Mouse (Mus musculus) v-Abl transformed pro-B cells (cell line): ENCODE results near the gene Syt8.

Experiments
- in situ Hi-C, 2 experiments: fragments of 400-800 bp; cut with MboI; formaldehyde crosslinking; loops; one replicate each; pipeline ENCODE4 v1.15.1; 2025; ENCODE audit not compliant: unreplicated experiment in 2 of 2

Gene Syt8

DNA sequence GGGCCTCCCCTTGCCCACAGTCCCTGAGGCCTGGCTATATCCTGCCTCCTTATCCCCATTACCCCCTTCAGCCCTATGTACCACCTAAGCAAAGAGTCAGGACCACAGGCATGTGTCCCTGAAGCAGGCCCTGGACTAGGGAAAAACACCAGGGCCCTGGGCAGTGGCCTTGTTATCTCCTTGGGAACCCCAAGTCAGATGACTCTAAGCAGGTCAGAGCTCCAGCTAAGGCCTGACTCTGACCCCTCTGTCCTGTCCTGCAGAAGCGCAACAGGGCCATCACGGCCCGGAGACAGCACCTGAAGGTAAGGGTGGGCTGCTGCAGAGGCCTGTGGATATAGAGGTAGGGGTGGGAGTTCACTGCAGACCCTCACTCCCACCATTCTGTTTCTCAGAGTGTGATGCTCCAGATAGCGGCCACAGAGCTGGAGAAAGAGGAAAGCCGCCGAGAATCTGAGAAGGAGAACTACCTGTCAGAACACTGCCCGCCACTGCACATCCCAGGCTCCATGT lies 8.3 kb downstream of the Syt8 start:
- in situ Hi-C loops: loop anchor here (5.0 kb wide), 3 partner anchors 54 to 139 kb away; partner anchors contain the start of gene Tnnt3 (in 2 of the 2)

- in situ Hi-C loops: loop anchor here (5.0 kb wide), 3 partner anchors 54 to 139 kb away; partner anchors contain the start of gene Tnnt3 (in 2 of the 2)
Measured at GRCm38 (mm10) chr7:142443474-142443873, 8.8 kb downstream of the Syt8 start.

DNA sequence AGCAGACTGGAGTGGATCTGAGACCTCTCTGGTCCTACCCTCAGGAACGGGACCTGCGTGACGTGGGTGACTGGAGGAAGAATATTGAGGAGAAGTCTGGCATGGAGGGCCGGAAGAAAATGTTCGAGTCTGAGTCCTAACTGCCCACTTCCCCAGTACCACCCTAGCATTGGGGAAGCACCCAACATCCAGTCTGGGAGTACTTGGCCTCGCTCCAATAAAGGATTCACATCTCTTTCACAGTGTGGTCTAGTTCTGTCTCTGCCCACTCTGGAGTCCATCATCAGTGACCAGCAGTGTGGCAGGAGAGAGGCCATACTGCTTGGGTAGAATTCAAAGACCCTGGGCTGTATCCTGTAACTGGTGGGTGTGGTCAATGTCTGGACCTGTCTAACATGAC lies 9.5 kb downstream of the Syt8 start:
- in situ Hi-C loops: loop anchor here (5.0 kb wide), 3 partner anchors 53 to 138 kb away; partner anchors contain the start of gene Tnnt3 (in 2 of the 2)

GRCm38 (mm10) chr7:142445324-142445723 lies 10.7 kb downstream of the Syt8 start:
- in situ Hi-C loops: loop anchor here in 1 of 2 experiments (5.0 kb wide), 1 partner anchor 87 kb away; the partner anchor contains the start of gene Mrpl23

- in situ Hi-C loops: loop anchor here in 1 of 2 experiments (5.0 kb wide), 1 partner anchor 86 kb away; the partner anchor contains the start of gene Mrpl23
Measured at GRCm38 (mm10) chr7:142446264-142446663, 11.6 kb downstream of the Syt8 start.

DNA sequence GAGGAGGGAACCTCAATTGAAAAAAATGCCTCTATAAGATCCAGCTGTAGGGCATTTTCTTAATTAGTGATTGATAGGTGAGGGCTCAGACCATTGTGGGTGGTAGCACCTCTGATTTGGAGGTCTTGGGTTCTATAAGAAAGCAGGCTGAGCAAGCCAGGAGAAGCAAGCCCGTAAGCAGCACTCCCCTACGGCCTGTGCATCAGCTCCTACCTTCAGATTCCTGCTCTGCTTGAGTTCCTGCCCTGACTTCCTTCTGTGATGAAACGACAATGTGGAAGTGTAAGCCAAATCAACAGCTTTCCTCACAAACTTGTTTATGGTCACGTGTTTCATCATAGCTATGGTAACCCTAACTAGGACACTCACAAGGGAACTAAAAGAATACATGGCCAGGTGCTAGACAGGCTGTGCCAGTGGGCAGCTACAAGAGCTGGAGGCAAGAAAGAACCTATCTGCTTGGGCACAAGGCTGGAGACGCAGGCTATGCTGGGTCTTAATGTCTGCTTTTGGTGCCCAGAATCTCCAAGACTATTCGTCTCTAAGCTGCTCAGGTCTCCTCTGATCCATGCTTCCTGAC lies 14.5 kb downstream of the Syt8 start:
- in situ Hi-C loops: loop anchor here in 1 of 2 experiments (5.0 kb wide), 1 partner anchor 83 kb away; the partner anchor contains the start of gene Mrpl23

DNA sequence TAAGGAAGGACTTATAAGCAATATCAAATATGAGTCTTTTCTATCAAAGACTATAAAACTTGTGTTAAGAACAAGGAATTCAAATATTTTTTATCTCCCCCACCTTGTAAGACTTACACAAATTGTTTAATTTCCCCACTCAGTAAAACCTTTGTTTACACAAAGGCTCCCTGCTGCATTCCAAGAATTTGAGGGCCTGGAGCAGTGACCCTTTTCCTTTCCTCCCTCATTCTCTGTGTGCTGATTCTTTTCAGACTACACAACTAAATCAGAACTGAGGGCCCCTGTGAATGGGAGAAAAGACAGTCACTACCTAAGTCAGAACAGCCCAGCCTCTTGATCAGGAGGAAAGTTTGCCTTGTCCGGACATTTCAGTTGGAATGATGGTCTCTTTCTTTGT lies 20.1 kb downstream of the Syt8 start:
- in situ Hi-C loops: no loop called here

DNA sequence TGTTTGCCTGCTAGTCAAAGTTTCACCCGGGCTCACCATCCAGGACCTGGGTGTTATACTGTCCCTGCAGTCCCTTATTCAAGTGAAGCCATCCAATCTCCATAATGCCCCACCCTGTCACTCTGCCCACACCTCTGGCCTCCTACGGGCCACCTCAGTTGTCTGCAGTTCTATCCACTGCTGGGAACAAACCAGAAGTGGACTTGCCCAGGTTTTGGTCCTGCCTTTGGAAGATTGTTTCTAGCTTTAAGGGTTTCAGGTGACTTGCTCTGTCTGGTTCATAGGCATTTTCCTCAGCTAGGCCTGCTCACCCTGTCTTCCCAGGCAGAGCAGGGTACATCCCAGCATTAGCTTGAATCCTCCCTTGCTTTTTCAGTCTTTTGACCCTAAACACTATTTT lies 20.6 kb downstream of the Syt8 start:
- in situ Hi-C loops: no loop called here

- in situ Hi-C loops: no loop called here
Measured at GRCm38 (mm10) chr7:142456806-142457205, 22.2 kb downstream of the Syt8 start.

DNA sequence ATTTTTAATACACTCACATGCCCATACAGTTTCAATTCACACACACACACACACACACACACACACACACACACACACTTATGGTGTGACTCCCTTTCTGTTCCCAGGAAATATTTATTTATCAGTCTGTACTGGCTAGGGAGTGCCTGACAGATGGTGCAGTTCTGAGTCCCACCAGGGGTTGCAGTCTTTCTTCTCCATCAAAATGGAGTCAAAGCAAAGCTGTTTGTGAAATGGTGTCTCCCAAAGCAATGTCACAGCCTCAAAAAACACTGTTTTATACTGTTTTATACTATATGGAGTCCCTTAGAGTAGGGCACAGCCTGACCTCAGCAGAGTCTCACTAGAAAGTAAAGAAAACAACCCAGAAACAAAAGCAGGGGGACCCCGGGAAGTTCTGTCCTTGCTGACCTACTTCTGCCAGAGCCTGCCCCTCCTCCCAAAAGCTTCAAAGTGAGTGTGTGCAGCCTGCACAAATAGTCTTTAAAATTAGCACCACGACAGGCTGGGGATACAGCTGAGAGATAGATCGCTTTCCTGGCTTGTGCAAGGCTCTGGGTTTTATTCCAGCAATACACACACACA lies 22.7 kb downstream of the Syt8 start:
- in situ Hi-C loops: no loop called here

DNA sequence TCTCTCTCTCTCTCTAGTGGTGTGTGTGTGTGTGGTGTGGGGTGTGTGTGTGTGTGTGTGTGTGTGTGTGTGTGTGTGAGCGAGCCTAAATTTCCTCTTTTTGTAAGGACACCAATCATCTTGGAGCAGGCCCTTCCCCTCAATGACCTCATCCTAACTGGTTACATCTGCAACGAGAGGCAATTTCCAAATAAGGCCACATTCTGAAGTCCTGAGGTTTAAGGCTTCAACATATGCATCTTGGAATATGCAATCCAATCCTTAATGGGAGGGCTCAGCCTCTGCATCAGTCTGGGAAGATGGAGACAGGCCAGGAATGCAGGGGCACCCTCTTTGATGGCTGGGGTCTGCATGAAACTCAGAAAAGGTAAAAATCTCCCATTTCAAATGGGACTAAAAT lies 23.4 kb downstream of the Syt8 start:
- in situ Hi-C loops: no loop called here

- in situ Hi-C loops: no loop called here
Measured at GRCm38 (mm10) chr7:142458676-142459298, 24.1 kb downstream of the Syt8 start.

DNA sequence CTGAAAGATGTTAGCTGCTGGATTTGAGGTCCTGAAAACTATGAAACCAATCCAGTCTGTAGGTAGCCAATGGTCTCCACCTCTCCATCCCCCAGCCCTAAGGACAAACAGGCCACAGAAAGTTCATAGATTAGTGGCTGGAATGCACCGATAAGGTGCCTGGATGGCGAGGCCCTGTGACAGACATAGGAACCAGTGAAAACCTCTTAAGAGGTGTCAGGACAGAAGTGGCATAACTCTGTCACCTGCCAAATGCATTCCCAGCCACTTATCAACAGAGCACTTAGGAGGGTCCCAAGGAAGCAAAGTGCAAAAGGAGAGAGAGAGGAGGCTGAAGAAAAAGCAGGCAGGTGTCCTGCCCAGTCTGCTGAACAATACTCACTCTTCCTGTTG lies 24.6 kb downstream of the Syt8 start:
- in situ Hi-C loops: no loop called here

DNA sequence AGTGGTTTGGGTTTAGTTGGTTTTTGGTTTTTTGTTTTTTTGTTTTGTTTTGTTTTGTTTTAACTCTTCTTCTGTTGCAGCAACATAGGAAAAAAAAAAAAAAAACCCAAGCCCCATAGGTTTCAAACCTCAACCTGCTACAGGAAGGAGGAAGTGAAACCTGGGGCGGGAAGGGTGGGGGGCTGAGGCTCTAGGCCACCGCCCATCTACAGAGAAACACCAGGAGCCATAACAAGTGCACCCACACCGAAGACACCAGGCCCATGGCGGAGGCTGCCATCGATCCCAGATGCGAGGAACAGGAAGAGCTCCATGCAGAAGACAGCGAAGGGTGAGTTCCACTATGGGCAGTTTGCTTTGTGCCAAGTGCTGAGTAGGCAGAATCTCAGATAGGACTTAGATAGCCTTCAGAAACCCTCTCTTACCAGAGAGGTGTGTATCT lies 26.0 kb downstream of the Syt8 start, which contains the start of gene Lsp1:
Lsp1 (plus strand) TSS at position 174 of the 442 bp plus-strand sequence.
- in situ Hi-C loops: no loop called here

DNA sequence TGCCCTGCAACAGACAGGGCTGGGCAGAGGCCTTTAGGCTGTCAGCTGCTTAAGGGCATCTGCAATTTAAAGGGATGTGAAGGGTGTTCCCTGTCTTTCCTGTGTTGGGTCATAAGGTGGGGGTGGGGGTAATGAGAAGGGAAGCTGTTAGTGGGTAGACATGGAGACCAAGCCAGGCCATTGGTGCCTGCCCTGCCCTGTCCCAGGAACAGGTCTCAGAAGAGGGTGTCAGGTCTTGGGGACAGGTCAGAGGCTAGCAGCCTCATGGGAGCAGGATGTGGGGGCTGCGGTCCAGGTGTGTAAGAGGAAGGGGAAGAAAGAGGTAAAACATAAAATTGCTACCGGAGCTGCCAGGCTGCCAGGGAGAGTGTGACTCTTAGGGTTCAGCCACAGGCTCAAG lies 26.8 kb downstream of the Syt8 start:
- in situ Hi-C loops: no loop called here

DNA sequence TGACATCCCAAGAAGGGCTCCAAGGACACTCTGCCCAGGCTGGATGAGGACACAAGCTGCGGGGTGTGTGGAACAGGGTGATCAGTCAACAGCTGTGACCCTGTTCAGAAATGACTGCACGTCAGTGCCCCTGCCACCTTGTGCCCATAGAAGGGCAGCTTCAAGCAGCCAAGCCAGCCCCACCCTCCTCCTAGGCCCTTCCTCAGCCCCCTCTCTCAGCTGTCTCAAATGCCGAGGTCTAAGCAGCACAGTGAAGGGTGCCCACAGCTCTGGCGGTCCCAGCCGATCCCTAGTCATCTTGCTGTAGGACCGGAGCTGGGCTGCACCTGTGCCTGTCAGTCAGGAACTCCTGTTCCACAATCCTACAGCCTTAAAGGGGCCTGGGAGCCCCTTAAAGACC lies 27.5 kb downstream of the Syt8 start:
- in situ Hi-C loops: no loop called here

DNA sequence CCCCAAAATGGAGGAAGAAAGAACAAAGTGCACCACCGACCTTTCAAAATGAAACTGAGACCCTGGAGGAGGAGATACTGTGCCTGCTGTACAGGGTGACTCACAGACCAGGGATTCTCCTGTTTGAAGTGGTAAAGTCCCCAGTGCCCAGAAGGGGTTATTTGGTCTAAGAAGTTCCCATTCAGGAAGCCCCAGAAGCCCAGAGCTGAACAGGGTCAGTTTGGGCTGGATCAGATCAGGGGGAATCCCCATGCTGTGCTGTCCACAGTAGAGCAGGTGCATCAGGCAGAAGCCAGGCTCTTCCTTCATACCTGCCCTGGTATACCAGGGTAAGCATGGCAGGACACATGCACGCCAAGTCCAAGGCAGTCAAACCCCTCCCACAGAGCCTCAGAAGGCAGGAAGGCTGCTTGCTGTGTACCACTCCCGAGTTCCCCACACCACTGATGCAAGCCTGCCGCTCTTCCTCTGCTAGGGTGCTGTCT lies 28.0 kb downstream of the Syt8 start:
- in situ Hi-C loops: no loop called here

GRCm38 (mm10) chr7:142470171-142470691 lies 35.6 kb downstream of the Syt8 start:
- in situ Hi-C loops: no loop called here

DNA sequence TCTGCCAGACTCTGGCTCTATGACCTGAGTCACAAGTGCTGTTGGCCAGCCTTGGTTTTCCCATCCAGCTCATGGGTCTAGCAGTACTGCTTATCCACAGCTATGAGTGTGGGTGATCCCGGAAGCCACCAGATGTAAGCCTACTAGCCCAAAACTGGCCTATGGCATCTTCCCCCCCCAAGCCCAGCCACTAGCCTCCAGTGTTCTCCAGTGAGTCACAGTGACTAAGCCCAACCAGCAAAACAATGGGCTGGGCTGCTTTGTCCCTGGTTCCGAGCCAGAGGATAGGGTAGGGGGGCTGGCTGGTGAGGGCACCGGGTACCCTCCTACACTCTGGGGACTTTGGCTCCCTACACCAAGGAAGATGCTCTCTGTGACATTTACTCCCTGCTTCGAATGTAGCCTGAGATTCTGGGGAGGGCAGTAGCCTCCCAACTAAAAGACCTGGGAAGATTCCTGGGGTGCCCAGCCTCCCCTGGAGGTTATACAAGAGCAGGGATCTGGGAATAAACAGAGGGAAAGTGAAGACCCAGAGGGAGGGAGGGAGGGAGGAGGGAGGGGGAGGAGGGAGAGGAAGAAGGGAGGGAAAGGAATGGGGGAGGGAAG lies 36.3 kb downstream of the Syt8 start:
- in situ Hi-C loops: no loop called here

DNA sequence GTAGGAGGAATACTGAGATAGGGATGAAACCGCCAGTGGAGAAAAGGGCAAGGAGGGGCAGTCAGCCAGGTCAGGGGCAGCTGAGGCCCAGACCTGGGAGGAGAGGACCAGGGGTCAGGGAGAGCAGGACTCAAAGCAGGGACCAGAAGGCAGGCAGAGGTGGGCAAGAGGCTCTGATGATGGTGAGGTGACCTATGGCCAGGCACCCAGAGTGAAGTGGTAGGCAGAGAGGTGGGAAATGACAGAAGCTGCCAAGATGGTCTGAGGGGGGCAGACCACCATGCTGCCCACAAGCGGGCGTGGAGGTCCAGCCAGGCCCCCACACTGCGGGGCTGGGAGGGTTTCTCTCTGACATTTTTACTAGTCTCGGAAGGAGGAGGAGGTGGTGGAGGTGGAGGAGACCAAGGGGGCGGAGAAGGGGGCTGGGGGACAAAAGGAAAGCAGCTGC lies 36.8 kb downstream of the Syt8 start:
- in situ Hi-C loops: no loop called here
